Mouse (Mus musculus) stomach, postnatal 0 days (tissue): Measurements from ENCODE around the gene Lca5l.

Experiments used
- CTCF ChIP-seq: IDR thresholded peaks from 2 replicates; pipeline ENCODE4 v1.5.1; 2016; ENCODE audit warnings: antibody characterized with exemption, low read depth, mild to moderate bottlenecking, moderate library complexity
- EP300 ChIP-seq: optimal IDR thresholded peaks from 2 replicates; pipeline ENCODE3; 2016; ENCODE audit warnings: antibody characterized with exemption

- peak; percentile 98 for TF ChIP-seq CTCF
- TF ChIP-seq EP300, result no peak
Observed at GRCm38 (mm10) chr16:96145110-96145800, 46.8 kb downstream of the Lca5l start, which contains the start of gene Wrb.
